Mouse (Mus musculus): ENCODE measurements around the gene Spg11. TPM values are rescaled to one million over a fixed set of nuclear protein-coding genes. Genes with fewer than 3 reads are reported as not detected.

Gene Spg11
- polyA plus RNA-seq, 1 experiment from 2014 or later = 4.7 TPM

Small RNA genes within 50 kb of the gene (microRNA-seq; reads per million reads assigned to microRNA genes)
- not detected for gene Gm47314

Other genes with a start within 250 kb of the Spg11 start
- 32.2 and 34.0 TPM in 2 replicates for gene Ctdspl2, start 162.4 kb downstream of the Spg11 start, polyA plus RNA-seq (2015; fragmentation: Nextera tagmentation; extraction: Ambion mirVana)
- gene Mageb3, start 162.3 kb downstream of the Spg11 start, polyA plus RNA-seq (2015; fragmentation: Nextera tagmentation; extraction: Ambion mirVana) = 0.05 and 0.06 TPM in 2 replicates
- gene Eif3j1, start 89.8 kb downstream of the Spg11 start, polyA plus RNA-seq (2015; fragmentation: Nextera tagmentation; extraction: Ambion mirVana) = 9.4 and 10.2 TPM in 2 replicates
- gene B2m, start 29.3 kb upstream of the Spg11 start, polyA plus RNA-seq (2015; fragmentation: Nextera tagmentation; extraction: Ambion mirVana) = 260 and 322 TPM in 2 replicates
- not detected in 2 replicates for gene Trim69, start 42.3 kb upstream of the Spg11 start, polyA plus RNA-seq (2015; fragmentation: Nextera tagmentation; extraction: Ambion mirVana)
- 0.05 and 0.10 TPM in 2 replicates for gene Patl2, start 67.8 kb upstream of the Spg11 start, polyA plus RNA-seq (2015; fragmentation: Nextera tagmentation; extraction: Ambion mirVana)
- gene Terb2, start 67.9 kb upstream of the Spg11 start, polyA plus RNA-seq (2015; fragmentation: Nextera tagmentation; extraction: Ambion mirVana) = not detected in 2 replicates
- gene Sord, start 116.4 kb upstream of the Spg11 start, polyA plus RNA-seq (2015; fragmentation: Nextera tagmentation; extraction: Ambion mirVana) = 56.4 TPM in 2 replicates
- 0.05 and 0.13 TPM in 2 replicates for gene Duox2, start 180.1 kb upstream of the Spg11 start, polyA plus RNA-seq (2015; fragmentation: Nextera tagmentation; extraction: Ambion mirVana)
- gene Duoxa2, start 180.5 kb upstream of the Spg11 start, polyA plus RNA-seq (2015; fragmentation: Nextera tagmentation; extraction: Ambion mirVana) = not detected in 2 replicates
- gene Duoxa1, start 195.3 kb upstream of the Spg11 start, polyA plus RNA-seq (2015; fragmentation: Nextera tagmentation; extraction: Ambion mirVana) = 1.2 TPM in 1 of 2 replicates, not detected in the other
- gene Duox1, start 197.3 kb upstream of the Spg11 start, polyA plus RNA-seq (2015; fragmentation: Nextera tagmentation; extraction: Ambion mirVana) = 0.03 and 0.04 TPM in 2 replicates

Data from heart, embryonic 15.5 days (tissue).